Mouse (Mus musculus) heart, postnatal 25 days (tissue): ENCODE data around the gene Defa31. TPM values are rescaled to one million over a fixed set of nuclear protein-coding genes. Genes with fewer than 3 reads are reported as not detected.
"Not testable (repeated sequence)": the region's sequence is repeated elsewhere in the genome, so short reads cannot be mapped to it uniquely, and the experiment has no call there.

ENCODE experiments used
- DNase-seq: peaks from one replicate; pipeline ENCODE4 v3.0.0; 2022; ENCODE audit warnings: low spot score
- intact Hi-C: fragments of 180-260 bp; cut with DNase I; formaldehyde crosslinking; loops from one replicate; pipeline ENCODE4 v1.15.1; 2025
- total RNA-seq, 2 experiments: library from RNA; stranded (reverse); gene quantifications; 2 replicates each; pipeline ENCODE4 v1.2.3; 2021

Gene Defa31
- not detected for total RNA-seq

- intact Hi-C loops, DNase-seq: not testable (repeated sequence)
These were observed at the start of gene Defa31 for GRCm38 (mm10) chr8:21191314-21191713. Gene Defa31 (plus strand): TSS chr8:21191614.

GRCm38 (mm10) chr8:21161977-21162376, 29.4 kb upstream of the Defa31 start, which contains the start of gene Defa22:
Gene Defa22 (plus strand): TSS chr8:21162277.
- intact Hi-C loops, result not testable (repeated sequence)

GRCm38 (mm10) chr8:21201261-21201660, 9.8 kb downstream of the Defa31 start, which contains the start of gene Gm15293:
Gene Gm15293 (plus strand): TSS chr8:21201561.
- DNase-seq, intact Hi-C loops: not testable (repeated sequence)

More at GRCm38 (mm10) chr8:21161977-21162376, 29.4 kb upstream of the Defa31 start, which contains the start of gene Defa22:
- not testable (repeated sequence) for DNase-seq

Other genes with a start within 250 kb of the Defa31 start
- not detected for gene AY761185, start 246.9 kb upstream of the Defa31 start, total RNA-seq
- not detected for gene Defa21, start 166.1 kb upstream of the Defa31 start, total RNA-seq
- not detected for gene Defa23, start 136.6 kb upstream of the Defa31 start, total RNA-seq
- not detected for gene Defa35, start 126.6 kb upstream of the Defa31 start, total RNA-seq
- not detected for gene Defa25, start 107.2 kb upstream of the Defa31 start, total RNA-seq
- gene Gm14851, start 95.6 kb upstream of the Defa31 start, total RNA-seq, result not detected
- gene Defa30, start 57.0 kb upstream of the Defa31 start, total RNA-seq, result not detected
- not detected for gene Defa22, start 29.3 kb upstream of the Defa31 start, total RNA-seq
- not detected for gene Gm15293, start 9.9 kb downstream of the Defa31 start, total RNA-seq
- gene Gm15292, start 58.1 kb downstream of the Defa31 start, total RNA-seq, result not detected
- gene Defa27, start 123.9 kb downstream of the Defa31 start, total RNA-seq, result not detected
- not detected for gene Defa29, start 135.4 kb downstream of the Defa31 start, total RNA-seq
- gene Defa2, start 186.9 kb downstream of the Defa31 start, total RNA-seq, result not detected
- gene Defa33, start 200.2 kb downstream of the Defa31 start, total RNA-seq, result not detected
- not detected for gene Defa36, start 235.8 kb downstream of the Defa31 start, total RNA-seq